Mouse (Mus musculus) erythroblast, embryonic 14.5 days (primary cell): ENCODE results near the gene A930009A15Rik.

ENCODE experiments used
- GATA1 ChIP-seq: IDR thresholded peaks from 2 replicates; pipeline ENCODE4 v1.6.1; 2012; ENCODE audit warnings: low read length, inconsistent platforms, mixed read lengths
- TAL1 ChIP-seq: IDR thresholded peaks from 3 replicates; pipeline ENCODE4 v1.6.1; 2012; ENCODE audit warnings: low read length, inconsistent platforms, mixed read lengths

DNA sequence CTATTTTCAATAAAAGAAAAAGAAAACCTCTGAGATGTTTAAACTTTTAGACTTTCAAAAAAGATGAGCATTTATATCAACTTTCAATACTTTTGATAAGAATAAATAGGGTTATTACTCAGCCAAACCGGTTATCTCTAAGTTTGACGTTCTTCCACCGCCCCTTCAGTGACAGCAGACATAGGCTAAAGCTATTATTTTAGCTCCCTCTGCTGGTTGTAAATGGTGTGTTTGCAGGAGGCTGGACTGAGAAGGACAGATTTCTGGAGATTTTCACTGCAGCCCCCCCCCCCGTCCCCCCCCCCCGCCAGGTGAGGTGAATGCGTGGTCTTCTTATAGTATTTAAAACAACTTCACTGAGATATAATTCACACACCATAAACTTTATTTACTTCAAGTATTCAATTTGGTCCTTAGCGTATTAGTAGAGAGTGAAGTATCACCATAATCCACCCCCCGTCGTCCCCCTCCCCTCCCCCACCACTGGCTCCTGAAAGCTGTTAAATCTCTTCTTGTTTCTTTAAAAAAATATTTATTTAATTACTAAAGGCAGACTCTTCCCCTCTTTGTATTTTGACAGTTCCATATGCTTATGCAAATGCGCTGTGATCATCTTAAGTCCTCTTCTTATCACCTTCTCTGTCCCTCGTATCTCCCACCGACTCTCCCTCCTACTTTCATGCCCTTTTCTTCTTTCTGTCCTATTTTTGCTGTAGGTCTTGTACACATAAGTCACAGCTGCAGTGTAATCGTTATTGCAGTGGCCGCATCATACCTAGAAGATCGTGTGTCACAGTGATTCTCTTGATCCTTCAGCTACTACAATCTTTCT is 47.9 kb downstream of the A930009A15Rik start:
- no peak for TF ChIP-seq GATA1
- no peak for TF ChIP-seq TAL1
